Mouse (Mus musculus) midbrain, embryonic 10.5 days (tissue): Measurements from ENCODE around the gene Mfng. TPM values are rescaled to one million over a fixed set of nuclear protein-coding genes. Genes with fewer than 3 reads are reported as not detected.

Experiments used
- DNase-seq: peaks from one replicate; pipeline ENCODE4 v3.0.0-alpha.2; 2017; ENCODE audit warnings: low spot score
- H3K27ac ChIP-seq: fragments of 300-500 bp; sonication (generic); replicated peaks from 2 replicates; pipeline ENCODE4 v1.5.1; 2016; ENCODE audit warnings: mild to moderate bottlenecking
- H3K27me3 ChIP-seq: fragments of 300-500 bp; sonication (generic); 2 replicates; pipeline ENCODE4 v1.6.1; 2016; ENCODE audit warnings: low read depth, mild to moderate bottlenecking; ENCODE audit not compliant: poor library complexity, severe bottlenecking
- H3K36me3 ChIP-seq: fragments of 300-500 bp; sonication (generic); 2 replicates; pipeline ENCODE4 v1.6.1; 2016; ENCODE audit warnings: mild to moderate bottlenecking, moderate library complexity
- H3K4me1 ChIP-seq: fragments of 300-500 bp; sonication (generic); 2 replicates; pipeline ENCODE4 v1.6.1; 2016
- H3K4me3 ChIP-seq: fragments of 300-500 bp; sonication (generic); 2 replicates; pipeline ENCODE4 v1.5.1; 2016; ENCODE audit warnings: mild to moderate bottlenecking, moderate library complexity
- H3K9me3 ChIP-seq: fragments of 300-500 bp; sonication (generic); replicated peaks from 2 replicates; pipeline ENCODE4 v1.6.1; 2016; ENCODE audit warnings: mild to moderate bottlenecking
- WGBS: fragments of 180-500 bp; shearing (Covaris S2); methylation state at CpG from one replicate; pipeline ENCODE4 v1.1.7; 2016; 5-methylcytosine and 5-hydroxymethylcytosine counted together
- polyA plus RNA-seq: library from polyadenylated mRNA; unstranded; fragments of >200 nt; fragmentation: Nextera tagmentation; extraction: Ambion mirVana; gene quantifications from 2 replicates; pipeline ENCODE4 v1.2.1, GENCODE M21; 2016

Mfng gene
- polyA plus RNA-seq, 1 experiment from 2014 or later = 81.5 TPM

DNA sequence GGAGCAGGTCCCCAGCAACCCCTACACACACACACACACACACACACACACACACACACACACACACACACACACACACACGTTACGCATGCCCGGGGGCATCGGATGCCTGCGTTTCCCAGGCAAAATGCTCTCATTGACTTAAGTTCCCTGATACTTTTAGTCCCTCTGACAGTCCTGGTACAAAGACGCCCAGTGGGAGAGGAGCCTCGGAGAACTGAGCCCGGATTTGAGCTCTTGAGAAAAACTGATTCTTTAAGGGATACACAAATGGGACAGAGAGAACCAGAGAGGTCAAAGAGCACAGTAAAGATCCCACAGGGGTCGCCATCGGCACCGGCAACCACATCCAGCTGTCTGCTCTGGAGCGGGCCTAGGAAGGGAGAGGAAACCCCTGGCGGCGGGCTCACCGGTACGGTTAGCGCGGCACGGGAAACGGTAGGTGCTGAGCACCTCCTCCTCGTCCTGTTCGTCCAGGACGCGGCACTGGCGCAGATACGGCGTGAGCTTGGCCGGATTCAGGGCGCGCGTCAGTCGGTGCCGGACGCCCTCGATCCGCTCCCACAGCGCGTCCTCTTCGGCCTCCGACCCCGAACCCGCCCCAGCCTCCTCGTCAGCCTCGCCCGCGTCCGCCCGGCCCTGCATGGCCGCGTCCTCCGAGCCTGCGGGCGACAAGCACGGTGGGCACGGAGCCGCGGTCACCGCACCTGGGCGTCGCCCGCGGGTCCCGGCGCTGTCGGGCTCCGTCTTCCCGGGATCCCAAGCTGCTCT lies 28.9 kb upstream of the Mfng start:
- DNase-seq = peak; percentile 48
- Histone ChIP-seq H3K27me3 (peaks cover 94% of the 10 kb centered on the region), H3K36me3 (no peaks in the 10 kb centered on the region), H3K9me3 (no peaks in the 10 kb centered on the region), H3K4me1 (peaks cover 50% of the 10 kb centered on the region), H3K27ac (peak overlapping the region; percentile 76), H3K4me3 (peak overlapping the region; percentile 61)
- WGBS = 3% methylated on average over 67 of the region's 67 CpGs

DNA sequence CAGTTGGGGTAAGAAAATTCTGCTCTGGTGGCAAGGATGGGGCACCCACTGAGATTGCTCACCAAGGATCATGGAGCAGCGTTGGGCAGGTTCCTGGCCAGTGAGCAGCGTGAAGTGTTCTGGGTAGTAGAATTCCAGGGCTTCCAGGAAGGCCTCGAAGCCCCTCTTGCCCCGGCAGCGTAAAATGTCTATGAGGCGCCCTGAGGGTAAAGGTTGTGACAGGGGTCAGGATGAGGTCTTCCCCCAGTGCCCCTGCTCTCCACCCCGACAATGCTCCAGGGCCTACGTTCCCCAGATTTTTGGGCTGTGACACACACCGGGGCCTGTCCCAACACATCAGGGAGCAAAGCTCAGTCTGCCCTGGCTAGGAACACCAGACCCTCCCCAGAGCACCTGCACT lies 28.3 kb upstream of the Mfng start:
- Histone ChIP-seq H3K4me1 (peaks cover 52% of the 10 kb centered on the region), H3K27ac (no peak overlapping the region), H3K27me3 (peaks cover 94% of the 10 kb centered on the region), H3K9me3 (no peaks in the 10 kb centered on the region), H3K4me3 (peak overlapping the region; percentile 61), H3K36me3 (no peaks in the 10 kb centered on the region)
- whole genome bisulfite sequencing = 72% methylated on average over 9 of the region's 9 CpGs
- DNase-seq = no peak

DNA sequence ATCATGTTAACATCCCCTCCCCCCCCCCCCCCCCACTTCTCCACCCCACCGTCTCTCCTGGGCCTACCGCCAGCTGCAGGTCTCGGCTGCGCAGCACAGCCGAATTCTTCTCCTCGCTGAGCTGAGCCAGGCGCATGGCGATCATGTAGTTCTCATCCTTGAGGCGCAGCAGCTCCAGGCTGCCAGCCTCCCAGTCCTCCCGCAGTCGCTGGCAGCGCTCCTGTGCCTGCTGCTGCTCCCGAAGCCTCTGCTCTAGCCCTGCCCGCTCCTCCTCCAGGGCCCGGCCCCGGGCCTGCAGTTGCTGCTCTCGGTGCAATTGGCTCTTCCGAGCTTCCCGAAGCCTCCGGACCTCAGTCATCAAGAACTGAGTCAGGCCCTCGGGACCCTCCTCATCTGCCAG lies 25.8 kb upstream of the Mfng start:
- Histone ChIP-seq H3K27ac (no peak overlapping the region), H3K4me1 (peaks cover 56% of the 10 kb centered on the region), H3K27me3 (peaks cover 84% of the 10 kb centered on the region), H3K9me3 (no peaks in the 10 kb centered on the region), H3K36me3 (no peaks in the 10 kb centered on the region), H3K4me3 (no peak overlapping the region)
- no peak for DNase-seq
- 52% methylated on average over 21 of the region's 21 CpGs for WGBS

DNA sequence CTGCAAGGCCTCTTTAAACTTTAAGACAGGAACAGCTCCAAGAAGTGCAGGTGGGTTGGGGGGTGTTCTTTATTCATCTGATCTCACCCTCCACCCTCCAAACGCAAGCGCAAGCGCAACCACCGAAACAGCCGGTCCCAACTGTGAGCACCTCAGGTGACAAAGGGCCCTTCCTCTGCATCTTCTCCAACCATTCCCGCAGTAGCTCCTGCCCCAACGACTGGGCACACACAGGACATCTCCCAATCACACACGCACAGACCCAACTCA lies 23.7 kb upstream of the Mfng start:
- peaks cover 35% of the 10 kb centered on the region for H3K4me1 ChIP-seq
- H3K4me3 ChIP-seq = no peak overlapping the region
- 90% methylated on average over 8 of the region's 8 CpGs for WGBS
- H3K9me3 ChIP-seq = no peaks in the 10 kb centered on the region
- 0 out of 2 replicates have a peak overlapping the region, but pooled peaks have one; percentile 34 for H3K27ac ChIP-seq
- no peak for DNase-seq
- peaks cover 63% of the 10 kb centered on the region for H3K27me3 ChIP-seq
- no peaks in the 10 kb centered on the region for H3K36me3 ChIP-seq

DNA sequence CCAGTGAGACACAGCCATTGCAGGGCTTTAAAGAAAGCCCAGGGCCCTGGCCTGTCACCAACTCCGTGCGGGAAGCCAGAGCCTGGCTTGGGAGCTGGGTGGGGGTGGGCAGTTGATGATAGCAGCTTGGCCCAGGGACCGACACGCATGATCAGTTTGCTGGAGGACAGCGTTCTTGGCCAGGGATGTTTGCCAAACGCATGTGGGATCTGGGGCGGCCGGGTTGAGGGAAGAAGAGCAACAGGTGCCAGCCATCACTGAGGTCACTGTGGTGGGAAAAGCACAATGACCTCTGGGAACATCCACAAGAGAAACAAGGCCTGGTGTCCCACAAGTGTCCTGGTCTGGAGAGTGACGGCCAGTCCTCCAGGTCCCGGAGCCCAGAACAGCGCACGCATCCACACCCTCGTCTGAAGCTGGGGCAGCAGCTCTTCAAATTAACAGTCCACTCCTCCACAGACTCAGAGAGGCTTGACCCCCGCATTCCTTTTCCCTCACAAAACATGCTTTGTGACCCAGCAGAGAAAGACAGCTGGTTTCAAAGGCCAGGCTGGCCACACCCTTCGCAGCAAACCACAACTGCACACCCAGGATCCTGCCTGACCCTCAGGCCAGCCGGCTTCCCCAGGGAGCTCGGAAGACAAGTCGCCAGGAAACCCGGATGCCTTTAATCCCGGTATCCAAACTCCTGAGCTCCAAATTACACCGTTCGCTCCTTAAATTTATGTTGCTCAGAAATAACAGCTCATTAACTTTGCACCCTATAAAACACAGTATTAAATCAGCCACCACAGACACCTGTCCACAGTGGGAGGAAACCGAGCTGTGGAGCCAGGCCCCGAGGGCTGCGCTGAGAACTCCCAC lies 23.2 kb upstream of the Mfng start:
- Histone ChIP-seq H3K27ac (peak overlapping the region; percentile 34), H3K27me3 (peaks cover 58% of the 10 kb centered on the region), H3K4me1 (peaks cover 30% of the 10 kb centered on the region), H3K4me3 (no peak overlapping the region), H3K36me3 (no peaks in the 10 kb centered on the region), H3K9me3 (no peaks in the 10 kb centered on the region)
- DNase-seq = peak; percentile 37
- 51% methylated on average over 25 of the region's 25 CpGs for WGBS

DNA sequence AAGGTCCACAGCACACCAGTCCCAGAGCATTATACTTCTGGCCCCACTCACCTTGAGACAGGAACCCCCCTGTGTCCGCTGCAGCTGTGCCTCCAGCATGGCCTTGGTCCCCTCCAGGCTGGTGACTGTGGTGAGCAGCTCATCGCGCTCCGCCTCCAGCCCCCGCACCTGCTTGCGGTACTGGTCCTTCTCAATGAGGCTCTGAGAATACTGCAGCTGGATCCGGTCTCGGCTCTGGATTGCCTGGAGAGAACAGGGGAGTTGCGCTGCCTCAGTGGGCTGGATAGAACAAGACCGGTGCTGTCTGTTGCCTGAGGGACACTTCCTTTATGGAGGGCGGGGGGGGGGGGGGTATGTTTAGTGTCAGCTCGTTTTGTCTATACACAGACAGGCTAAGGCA lies 17.7 kb upstream of the Mfng start:
- no peak overlapping the region for H3K4me3 ChIP-seq
- peak overlapping the region; percentile 66 for H3K27ac ChIP-seq
- no peaks in the 10 kb centered on the region for H3K9me3 ChIP-seq
- peaks cover 47% of the 10 kb centered on the region for H3K4me1 ChIP-seq
- H3K27me3 ChIP-seq = peaks cover 17% of the 10 kb centered on the region; the same call in 1 of the 2 replicates
- H3K36me3 ChIP-seq = no peaks in the 10 kb centered on the region
- no peak for DNase-seq
- 83% methylated on average over 12 of the region's 12 CpGs for WGBS

DNA sequence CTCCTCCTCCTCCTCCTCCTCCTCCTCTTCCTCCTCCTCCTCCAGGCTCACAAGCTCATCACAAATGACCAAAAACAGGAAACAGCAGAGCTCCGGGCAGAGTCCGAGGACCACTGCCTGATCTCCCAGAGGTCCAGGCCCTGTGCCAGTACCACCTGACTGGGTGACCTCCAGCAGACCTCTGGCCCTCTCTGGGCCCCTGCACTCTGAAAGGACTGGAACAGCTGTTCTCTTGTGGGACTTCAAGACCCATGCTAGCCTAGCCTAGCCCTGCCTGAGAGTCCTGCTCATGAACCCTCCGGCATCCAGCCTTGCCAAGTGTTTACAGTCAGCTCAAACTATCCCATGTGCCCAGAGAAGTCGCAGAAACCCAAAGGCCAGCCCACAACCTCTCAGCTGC lies 17.2 kb upstream of the Mfng start:
- no peaks in the 10 kb centered on the region for H3K36me3 ChIP-seq
- no peak for DNase-seq
- peak overlapping the region; percentile 66 for H3K27ac ChIP-seq
- 58% methylated on average over 4 of the region's 4 CpGs for WGBS
- H3K4me3 ChIP-seq = no peak overlapping the region
- H3K27me3 ChIP-seq = peaks cover 12% of the 10 kb centered on the region; the same call in 1 of the 2 replicates
- no peaks in the 10 kb centered on the region for H3K9me3 ChIP-seq
- peaks cover 47% of the 10 kb centered on the region for H3K4me1 ChIP-seq

DNA sequence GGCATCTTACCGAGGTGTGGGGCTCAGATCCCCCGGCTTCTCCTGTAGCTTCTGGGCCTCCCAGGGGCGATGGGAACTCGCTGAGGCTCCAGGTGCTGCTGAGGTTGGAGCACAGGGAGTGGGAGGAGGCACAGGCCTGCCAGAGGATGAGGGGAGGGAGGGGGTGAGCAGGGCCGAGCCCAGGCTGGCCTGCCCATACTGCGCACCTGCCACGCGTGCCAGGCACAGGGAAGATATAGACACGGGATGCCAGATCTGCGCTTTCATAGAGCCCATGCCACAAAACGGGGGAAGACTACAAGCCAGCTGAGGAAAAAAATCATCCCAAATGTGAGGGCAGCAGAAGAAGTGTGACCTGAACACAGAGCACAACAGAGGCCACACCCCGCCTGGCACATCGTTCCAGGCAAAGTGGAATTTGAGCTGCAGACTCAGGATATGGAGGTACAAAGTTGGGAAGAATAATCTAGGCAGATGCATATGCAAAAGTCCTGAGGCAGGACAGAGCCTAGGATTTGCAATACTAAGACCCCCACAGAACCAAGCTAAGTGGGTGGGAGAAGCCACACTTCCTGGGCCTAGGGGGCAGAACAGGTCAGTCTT lies 16.5 kb upstream of the Mfng start:
- no peak for DNase-seq
- Histone ChIP-seq H3K4me1 (peaks cover 43% of the 10 kb centered on the region), H3K4me3 (no peak overlapping the region), H3K36me3 (no peaks in the 10 kb centered on the region), H3K27me3 (peaks cover 5% of the 10 kb centered on the region; the same call in 1 of the 2 replicates), H3K27ac (no peak overlapping the region), H3K9me3 (no peaks in the 10 kb centered on the region)
- 87% methylated on average over 13 of the region's 13 CpGs for WGBS

DNA sequence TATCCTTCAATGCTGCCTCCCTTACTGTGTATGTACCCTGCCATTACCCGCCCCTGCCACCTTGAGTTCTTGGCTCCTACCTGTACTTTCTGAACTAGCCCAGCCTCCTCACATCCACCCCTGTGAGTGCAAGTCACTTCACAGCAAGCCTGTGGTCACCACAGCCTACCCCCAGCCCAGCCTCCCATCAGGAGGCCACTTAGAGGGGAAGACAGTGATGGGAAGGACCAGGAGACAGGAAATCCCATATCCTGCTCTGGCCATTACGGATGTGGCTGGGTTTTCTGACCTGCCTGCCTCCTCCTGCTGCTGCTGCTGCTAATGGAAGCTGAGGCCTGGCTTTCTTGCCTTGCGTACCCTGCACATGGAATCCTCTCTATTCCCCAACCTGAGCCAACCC lies 14.8 kb upstream of the Mfng start:
- DNase-seq = no peak
- H3K9me3 ChIP-seq = no peaks in the 10 kb centered on the region
- no peak overlapping the region for H3K4me3 ChIP-seq
- peaks cover 46% of the 10 kb centered on the region for H3K4me1 ChIP-seq
- 78% methylated on average over 3 of the region's 3 CpGs for WGBS
- peak overlapping the region; percentile 61; the same call in 1 of the 2 replicates for H3K27ac ChIP-seq
- H3K27me3 ChIP-seq = peaks cover 5% of the 10 kb centered on the region; the same call in 1 of the 2 replicates
- no peaks in the 10 kb centered on the region for H3K36me3 ChIP-seq

DNA sequence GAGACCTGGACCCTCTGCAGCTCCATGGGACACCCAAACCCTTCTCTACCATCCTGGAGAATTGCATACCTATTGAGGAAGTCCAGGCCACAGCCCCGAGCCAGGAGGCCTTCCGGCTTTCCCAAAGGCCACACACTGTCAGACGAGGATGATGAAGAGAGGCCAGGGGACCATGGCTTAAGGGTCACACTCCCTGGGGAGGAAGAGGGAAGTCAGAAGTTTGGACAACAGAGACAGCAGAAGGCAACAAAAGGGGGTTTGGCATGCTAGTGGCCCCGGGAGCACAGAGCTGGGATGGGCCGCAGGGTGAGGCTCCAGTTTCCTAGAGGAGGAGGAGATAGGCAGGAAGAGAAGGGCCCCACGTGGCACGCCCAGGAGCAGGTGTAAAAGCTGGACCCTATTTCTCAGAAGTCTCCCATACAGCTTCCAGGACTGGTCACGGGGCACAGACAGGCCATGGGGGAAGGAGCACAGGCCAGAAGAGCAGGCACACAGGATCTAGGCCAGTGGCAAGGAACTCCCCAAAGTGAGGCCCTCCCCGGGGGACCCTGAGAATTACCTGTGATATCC lies 14.1 kb upstream of the Mfng start:
- peaks cover 5% of the 10 kb centered on the region; the same call in 1 of the 2 replicates for H3K27me3 ChIP-seq
- no peaks in the 10 kb centered on the region for H3K9me3 ChIP-seq
- H3K27ac ChIP-seq = peak overlapping the region; percentile 64
- peaks cover 47% of the 10 kb centered on the region for H3K4me1 ChIP-seq
- DNase-seq = no peak
- no peak overlapping the region for H3K4me3 ChIP-seq
- H3K36me3 ChIP-seq = no peaks in the 10 kb centered on the region
- WGBS = 75% methylated on average over 9 of the region's 9 CpGs

DNA sequence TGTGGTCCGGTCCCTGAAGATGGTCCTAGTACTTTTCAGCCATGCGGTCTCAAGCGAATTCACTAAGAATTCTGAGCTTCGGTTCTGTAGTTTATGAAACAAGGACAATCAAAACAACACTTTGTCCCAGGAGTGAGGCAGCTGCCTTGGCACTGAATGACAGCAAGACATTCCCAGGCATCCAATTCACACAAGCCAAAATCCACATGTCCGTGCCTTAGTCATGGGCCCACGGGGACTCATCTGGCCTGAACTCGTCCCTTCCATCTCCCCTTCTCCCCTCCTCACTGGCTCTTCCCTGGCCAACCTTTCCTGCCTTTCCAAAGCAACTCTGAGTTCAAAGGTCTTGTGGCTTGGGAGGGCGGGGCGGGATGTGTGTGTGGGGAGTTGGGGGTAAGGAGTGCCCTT lies 13.1 kb upstream of the Mfng start:
- no peaks in the 10 kb centered on the region for H3K36me3 ChIP-seq
- no peak for DNase-seq
- 80% methylated on average over 9 of the region's 9 CpGs for WGBS
- no peaks in the 10 kb centered on the region for H3K9me3 ChIP-seq
- no peak overlapping the region for H3K4me3 ChIP-seq
- H3K27ac ChIP-seq = peak overlapping the region; percentile 64
- peaks cover 6% of the 10 kb centered on the region; the same call in 1 of the 2 replicates for H3K27me3 ChIP-seq
- peaks cover 57% of the 10 kb centered on the region for H3K4me1 ChIP-seq

DNA sequence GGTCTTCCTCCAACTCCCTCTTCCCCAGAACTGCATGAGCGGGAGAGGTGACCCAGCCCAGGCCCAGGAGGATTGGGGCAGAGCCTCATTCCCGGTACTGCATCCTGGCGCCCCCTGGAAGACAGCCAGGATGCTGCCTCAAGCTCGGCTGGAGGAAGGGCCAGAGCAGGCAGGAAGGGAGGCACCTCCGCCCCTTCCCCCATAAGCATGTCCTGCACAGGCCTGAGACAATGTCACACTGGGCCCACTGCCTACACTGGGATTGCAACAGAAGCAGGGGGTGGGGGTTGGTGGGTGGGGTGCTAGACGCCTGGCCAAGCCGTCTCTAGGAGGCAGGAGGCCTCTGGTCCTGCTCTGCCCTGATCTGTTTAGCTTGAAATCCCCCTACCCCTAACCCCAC lies 12.7 kb upstream of the Mfng start:
- peaks cover 11% of the 10 kb centered on the region; the same call in 1 of the 2 replicates for H3K27me3 ChIP-seq
- H3K4me1 ChIP-seq = peaks cover 56% of the 10 kb centered on the region
- no peaks in the 10 kb centered on the region for H3K36me3 ChIP-seq
- H3K4me3 ChIP-seq = no peak overlapping the region
- 26% methylated on average over 7 of the region's 7 CpGs for WGBS
- no peaks in the 10 kb centered on the region for H3K9me3 ChIP-seq
- H3K27ac ChIP-seq = peak overlapping the region; percentile 64
- DNase-seq = no peak
